Mouse (Mus musculus): Measurements from ENCODE around the gene Eda.
"Not testable (repeated sequence)": the region's sequence is repeated elsewhere in the genome, so short reads cannot be mapped to it uniquely, and the experiment has no call there.

Gene Eda

DNA sequence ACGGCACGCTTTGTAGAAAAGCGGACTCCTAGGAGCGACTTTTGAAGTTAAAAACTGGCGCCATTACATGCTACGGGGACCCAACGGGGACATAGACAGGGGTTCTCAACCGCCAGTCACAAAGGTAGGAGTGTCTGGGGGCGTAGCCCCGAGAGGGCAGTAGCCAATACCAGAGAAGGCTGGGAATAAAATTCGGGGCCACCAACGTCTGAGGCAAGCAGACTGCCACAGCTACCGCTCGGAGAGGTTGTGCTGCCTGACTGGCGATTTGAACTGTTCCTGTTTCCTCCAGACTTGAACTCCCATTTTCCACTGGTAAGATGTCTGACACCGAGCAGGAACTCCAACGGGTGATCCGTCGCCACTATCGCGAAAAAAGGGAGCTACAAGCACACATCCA, 453.3 kb downstream of the Eda start, which contains the start of gene Otud6a:
Otud6a (plus strand) TSS at position 321 of the 400 bp plus-strand sequence.
- no peak for DNase-seq

DNA sequence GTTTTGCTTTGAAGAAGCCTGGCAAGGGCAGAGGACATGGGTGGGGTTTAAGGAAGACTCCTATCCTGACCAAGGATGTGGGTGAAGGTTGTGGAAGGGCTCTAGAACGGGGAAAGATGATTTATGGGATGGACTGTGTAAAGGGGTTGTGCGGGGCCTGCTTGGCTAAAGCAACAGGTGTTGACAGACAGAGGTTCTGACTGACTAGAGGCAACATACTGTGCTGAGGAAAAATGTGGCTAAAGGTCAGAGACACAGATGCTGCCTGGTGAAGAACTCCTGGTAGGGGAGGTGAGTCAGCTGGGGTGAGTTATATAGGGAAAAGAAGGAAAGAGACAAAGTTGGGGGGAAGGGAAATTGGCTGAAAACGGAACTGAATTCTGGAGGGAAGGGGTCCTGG, 456.9 kb downstream of the Eda start:
- no peak for DNase-seq

DNA sequence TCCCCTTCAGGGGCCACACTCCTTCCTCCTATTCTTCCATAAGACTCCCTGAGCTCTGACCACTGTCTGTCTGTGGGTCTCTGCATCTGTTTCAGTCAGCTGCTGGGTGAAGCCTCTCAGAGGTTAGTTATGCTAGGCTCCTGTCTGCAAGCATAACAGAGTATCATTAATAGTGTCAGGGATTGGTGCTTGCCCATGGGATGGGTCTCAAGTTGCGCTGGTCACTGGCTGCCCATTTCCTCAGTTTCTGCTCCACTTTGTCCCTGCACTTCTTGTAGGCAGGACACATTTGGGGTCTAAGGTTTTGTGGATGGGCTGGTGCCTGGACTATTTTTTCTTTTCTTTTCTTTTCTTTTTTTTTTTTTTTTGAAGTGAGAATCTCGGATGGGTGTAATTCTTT, 467.2 kb downstream of the Eda start, which contains the start of gene Awat2:
Awat2 (minus strand) TSS at position 101 of the 400 bp plus-strand sequence.
- not testable (repeated sequence) for DNase-seq

DNA sequence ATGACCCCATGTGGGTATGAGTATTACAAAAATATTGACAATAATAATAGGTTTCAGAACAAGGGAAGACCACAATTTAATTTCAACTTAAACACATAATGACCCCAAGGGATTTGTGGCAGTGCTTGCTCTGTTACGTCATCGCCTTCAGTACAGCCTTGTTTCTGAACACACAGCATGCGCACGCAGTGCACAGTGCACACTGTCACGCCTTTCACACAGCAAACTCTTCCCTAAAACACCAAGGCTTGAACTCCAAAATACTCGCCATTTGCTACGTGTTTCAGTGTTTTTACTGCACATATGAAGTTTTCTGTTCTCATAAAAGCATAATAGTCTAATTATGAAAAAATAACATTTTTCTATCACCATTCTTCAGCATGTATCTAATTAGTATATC, 468.1 kb downstream of the Eda start:
- no peak for DNase-seq

Data from thymus, adult 18-20 months (tissue).